ENCODE assay signal across 12 mouse cellular contexts in genomic region chr13:54748721-54749060, GRCm38 (mm10). TPM values are rescaled to one million over a fixed set of nuclear protein-coding genes. Genes with fewer than 3 reads are reported as not detected.
DNase-seq lines count a peak whose midpoint lies in the region; ATAC-seq lines count a peak whose summit lies in the region.
"Had no signal": no experiment of that assay in that cellular context is flagged by ENCODE, and none has a peak within 500 bp of the region (broad histone marks: within the 10 kb centered on the region; RNA-seq: fewer than 3 reads in every experiment).

No protein-coding gene starts in this region.

- H3K27ac ChIP-seq in intestine, embryonic 15.5 days = no peak overlapping the region
- H3K27ac ChIP-seq in intestine, embryonic 16.5 days (ENCODE audit: low read length) = no peak overlapping the region
- H3K27ac ChIP-seq in embryonic facial prominence, embryonic 10.5 days (replicated peaks) = no peak overlapping the region
- peak overlapping the region; percentile 89; the same call in 1 of the 2 replicates for H3K27ac ChIP-seq in hindbrain, embryonic 11.5 days (ENCODE audit: low read depth, low read length)
- H3K27ac ChIP-seq in midbrain, embryonic 14.5 days (replicated peaks; ENCODE audit: low read depth, low read length) = peak overlapping the region; percentile 94

- H3K4me2 ChIP-seq in intestine, embryonic 15.5 days (replicated peaks) = peak overlapping the region; percentile 95
- no peak overlapping the region; the same call in 1 of the 2 replicates for H3K4me2 ChIP-seq in intestine, embryonic 16.5 days (ENCODE audit: low read depth, low read length)
- peak overlapping the region; percentile 65 for H3K4me2 ChIP-seq in hindbrain, embryonic 11.5 days (replicated peaks; ENCODE audit: low read depth, low read length)
- H3K4me2 ChIP-seq in midbrain, embryonic 14.5 days (ENCODE audit: low read length) = peak overlapping the region; percentile 77

- peaks cover 28% of the 10 kb centered on the region for H3K27me3 ChIP-seq in intestine, embryonic 15.5 days (replicated peaks)
- peaks cover 32% of the 10 kb centered on the region for H3K27me3 ChIP-seq in intestine, embryonic 16.5 days (replicated peaks; ENCODE audit: control insufficient read depth, insufficient read depth, low read length)
- peaks cover 80% of the 10 kb centered on the region for H3K27me3 ChIP-seq in embryonic facial prominence, embryonic 10.5 days (replicated peaks; ENCODE audit: low read depth, poor library complexity, severe bottlenecking)
- peaks cover 7% of the 10 kb centered on the region; the same call in 1 of the 2 replicates for H3K27me3 ChIP-seq in hindbrain, embryonic 11.5 days (ENCODE audit: control insufficient read depth, insufficient read depth, low read length)
- 0 out of 2 replicates have a peak, but pooled peaks cover 8% of the 10 kb centered on the region for H3K27me3 ChIP-seq in midbrain, embryonic 14.5 days (ENCODE audit: control insufficient read depth, insufficient read depth, low read length)

- H3K4me3 ChIP-seq in intestine, embryonic 15.5 days (replicated peaks) = 0 out of 2 replicates have a peak overlapping the region, but pooled peaks have one; percentile 56
- H3K4me3 ChIP-seq in intestine, embryonic 16.5 days (ENCODE audit: low read length) = no peak overlapping the region
- peak overlapping the region; percentile 66 for H3K4me3 ChIP-seq in embryonic facial prominence, embryonic 10.5 days
- H3K4me3 ChIP-seq in hindbrain, embryonic 11.5 days (ENCODE audit: low read depth, low read length) = peak overlapping the region; percentile 60
- peak overlapping the region; percentile 61 for H3K4me3 ChIP-seq in midbrain, embryonic 14.5 days (replicated peaks; ENCODE audit: low read depth, low read length)

- ATAC-seq in intestine, embryonic 15.5 days = peak; percentile 15; the same call in 1 of the 2 replicates
- ATAC-seq in intestine, embryonic 16.5 days = no peak
- peak; percentile 23; the same call in 1 of the 2 replicates for ATAC-seq in hindbrain, embryonic 11.5 days (ENCODE audit: low FRiP score)
- peak; percentile 28 for ATAC-seq in midbrain, embryonic 14.5 days (ENCODE audit: low FRiP score, low TSS enrichment)

- intact Hi-C loops in left cerebral cortex, postnatal 10 days (cut with DNase I) = no loop called here

- peak; percentile 9 for DNase-seq in embryonic facial prominence, embryonic 10.5 days (ENCODE audit: low spot score)
- DNase-seq in hindbrain, embryonic 11.5 days (ENCODE audit: low spot score) = no peak
- DNase-seq in midbrain, embryonic 14.5 days = no peak
- DNase-seq in spleen, postnatal 36 days (ENCODE audit: low spot score in 2 of 2) = no peak
- no peak for DNase-seq in left cerebral cortex, postnatal 10 days (ENCODE audit: extremely low spot score in 1 of 2, low spot score in 2 of 2)
- no peak for DNase-seq in layer of hippocampus, postnatal 36 days
- DNase-seq: lung, postnatal 36 days had no signal

- no peak overlapping the region for H3K9ac ChIP-seq in intestine, embryonic 15.5 days
- no peak overlapping the region for H3K9ac ChIP-seq in intestine, embryonic 16.5 days (ENCODE audit: low read depth, low read length)
- H3K9ac ChIP-seq in hindbrain, embryonic 11.5 days (ENCODE audit: low read depth, low read length) = peak overlapping the region; percentile 71
- H3K9ac ChIP-seq in midbrain, embryonic 14.5 days (replicated peaks; ENCODE audit: low read length) = peak overlapping the region; percentile 88

- H3K9me3 ChIP-seq in intestine, embryonic 15.5 days = no peaks in the 10 kb centered on the region
- H3K9me3 ChIP-seq in intestine, embryonic 16.5 days (ENCODE audit: control insufficient read depth, low read length) = no peaks in the 10 kb centered on the region
- no peaks in the 10 kb centered on the region for H3K9me3 ChIP-seq in embryonic facial prominence, embryonic 10.5 days
- H3K9me3 ChIP-seq in hindbrain, embryonic 11.5 days (ENCODE audit: control insufficient read depth, low read length) = no peaks in the 10 kb centered on the region
- no peaks in the 10 kb centered on the region for H3K9me3 ChIP-seq in midbrain, embryonic 14.5 days (ENCODE audit: control insufficient read depth, low read length)

- H3K36me3 ChIP-seq in intestine, embryonic 15.5 days = no peaks in the 10 kb centered on the region
- no peaks in the 10 kb centered on the region for H3K36me3 ChIP-seq in intestine, embryonic 16.5 days (ENCODE audit: control insufficient read depth, insufficient read depth, low read length)
- no peaks in the 10 kb centered on the region for H3K36me3 ChIP-seq in embryonic facial prominence, embryonic 10.5 days (replicated peaks)
- no peaks in the 10 kb centered on the region for H3K36me3 ChIP-seq in hindbrain, embryonic 11.5 days (ENCODE audit: control insufficient read depth, insufficient read depth, low read length)
- peaks cover 9% of the 10 kb centered on the region; the same call in 1 of the 2 replicates for H3K36me3 ChIP-seq in midbrain, embryonic 14.5 days (ENCODE audit: control insufficient read depth, insufficient read depth, low read length)

- peaks cover 5% of the 10 kb centered on the region for H3K4me1 ChIP-seq in intestine, embryonic 15.5 days (replicated peaks)
- H3K4me1 ChIP-seq in intestine, embryonic 16.5 days (ENCODE audit: control insufficient read depth, insufficient read depth, low read length) = peaks cover 6% of the 10 kb centered on the region; the same call in 1 of the 2 replicates
- H3K4me1 ChIP-seq in embryonic facial prominence, embryonic 10.5 days = peaks cover 22% of the 10 kb centered on the region
- H3K4me1 ChIP-seq in hindbrain, embryonic 11.5 days (replicated peaks; ENCODE audit: control insufficient read depth, insufficient read depth, low read length) = peaks cover 3% of the 10 kb centered on the region; the same call in 1 of the 2 replicates
- peaks cover 41% of the 10 kb centered on the region for H3K4me1 ChIP-seq in midbrain, embryonic 14.5 days (ENCODE audit: control insufficient read depth, insufficient read depth, low read length)

- 48% methylated on average over 10 of the region's 10 CpGs for WGBS in intestine, embryonic 15.5 days
- 50% methylated on average over 10 of the region's 10 CpGs for WGBS in intestine, embryonic 16.5 days
- 48% methylated on average over 10 of the region's 10 CpGs for WGBS in embryonic facial prominence, embryonic 10.5 days
- 43% methylated on average over 10 of the region's 10 CpGs for WGBS in hindbrain, embryonic 11.5 days
- WGBS in midbrain, embryonic 14.5 days = 31% methylated on average over 10 of the region's 10 CpGs

RNA-seq across cellular contexts. Expression of gene Gprin1, which starts 1.0 kb away (rescaled TPM):
- 0.53 and 0.82 TPM in 2 replicates for polyA plus RNA-seq in intestine, embryonic 15.5 days (2015; fragmentation: Nextera tagmentation; extraction: Ambion mirVana)
- polyA plus RNA-seq in intestine, embryonic 16.5 days (2015; fragmentation: Nextera tagmentation; extraction: Ambion mirVana) = 0.15 and 0.16 TPM in 2 replicates
- polyA plus RNA-seq in embryonic facial prominence, embryonic 10.5 days (2016; fragmentation: Nextera tagmentation; extraction: Ambion mirVana) = 0.66 and 0.94 TPM in 2 replicates
- polyA plus RNA-seq in hindbrain, embryonic 11.5 days (2014; fragmentation: Nextera tagmentation; extraction: Ambion mirVana) = 7.5 and 11.2 TPM in 2 replicates
- 19.1 and 29.4 TPM in 2 replicates for polyA plus RNA-seq in midbrain, embryonic 14.5 days (2014; fragmentation: Nextera tagmentation; extraction: Ambion mirVana)
- total RNA-seq in left cerebral cortex, postnatal 10 days (2021) = 100 to 1,000 TPM; 213 to 226 TPM
- total RNA-seq in layer of hippocampus, postnatal 36 days (2021) = 100 to 1,000 TPM; 135 to 142 TPM
- total RNA-seq: CH12.LX had no signal

RNA-seq across cellular contexts. Expression of gene Sncb, which starts 17.7 kb away (rescaled TPM):
- 0.24 and 0.42 TPM in 2 replicates for polyA plus RNA-seq in intestine, embryonic 15.5 days (2015; fragmentation: Nextera tagmentation; extraction: Ambion mirVana)
- 0.39 and 0.46 TPM in 2 replicates for polyA plus RNA-seq in intestine, embryonic 16.5 days (2015; fragmentation: Nextera tagmentation; extraction: Ambion mirVana)
- polyA plus RNA-seq in embryonic facial prominence, embryonic 10.5 days (2016; fragmentation: Nextera tagmentation; extraction: Ambion mirVana) = 0.79 and 1.3 TPM in 2 replicates
- polyA plus RNA-seq in hindbrain, embryonic 11.5 days (2014; fragmentation: Nextera tagmentation; extraction: Ambion mirVana) = 2.3 and 2.5 TPM in 2 replicates
- 37.5 and 53.7 TPM in 2 replicates for polyA plus RNA-seq in midbrain, embryonic 14.5 days (2014; fragmentation: Nextera tagmentation; extraction: Ambion mirVana)
- total RNA-seq in left cerebral cortex, postnatal 10 days (2021) = 100 to 1,000 TPM; 739 to 802 TPM
- 100 to 1,000 TPM; 602 to 611 TPM for total RNA-seq in layer of hippocampus, postnatal 36 days (2021)
- total RNA-seq: CH12.LX had no signal
- polyA plus RNA-seq: heart, embryonic 14.5 days had no signal

RNA-seq across cellular contexts. Expression of gene Eif4e1b, which starts 35.1 kb away (rescaled TPM):
- polyA plus RNA-seq in intestine, embryonic 15.5 days (2015; fragmentation: Nextera tagmentation; extraction: Ambion mirVana) = not detected in 2 replicates
- polyA plus RNA-seq in intestine, embryonic 16.5 days (2015; fragmentation: Nextera tagmentation; extraction: Ambion mirVana) = not detected in 2 replicates
- polyA plus RNA-seq in embryonic facial prominence, embryonic 10.5 days (2016; fragmentation: Nextera tagmentation; extraction: Ambion mirVana) = not detected in 2 replicates
- not detected in 2 replicates for polyA plus RNA-seq in hindbrain, embryonic 11.5 days (2014; fragmentation: Nextera tagmentation; extraction: Ambion mirVana)
- not detected in 2 replicates for polyA plus RNA-seq in midbrain, embryonic 14.5 days (2014; fragmentation: Nextera tagmentation; extraction: Ambion mirVana)
- total RNA-seq in left cerebral cortex, postnatal 10 days (2021) = under 1 TPM in 1 of 2 experiments, not detected in 1; 0.17 TPM
- total RNA-seq in layer of hippocampus, postnatal 36 days (2021) = not detected
- total RNA-seq: CH12.LX had no signal
- polyA plus RNA-seq: heart, embryonic 14.5 days; large intestine, adult 2 months had no signal

RNA-seq across cellular contexts. Expression of gene Tspan17, which starts 40.5 kb away (rescaled TPM):
- 13.9 TPM in 2 replicates for polyA plus RNA-seq in intestine, embryonic 15.5 days (2015; fragmentation: Nextera tagmentation; extraction: Ambion mirVana)
- 13.6 and 14.1 TPM in 2 replicates for polyA plus RNA-seq in intestine, embryonic 16.5 days (2015; fragmentation: Nextera tagmentation; extraction: Ambion mirVana)
- polyA plus RNA-seq in embryonic facial prominence, embryonic 10.5 days (2016; fragmentation: Nextera tagmentation; extraction: Ambion mirVana) = 9.7 and 10.9 TPM in 2 replicates
- polyA plus RNA-seq in hindbrain, embryonic 11.5 days (2014; fragmentation: Nextera tagmentation; extraction: Ambion mirVana) = 12.0 and 13.2 TPM in 2 replicates
- polyA plus RNA-seq in midbrain, embryonic 14.5 days (2014; fragmentation: Nextera tagmentation; extraction: Ambion mirVana) = 25.5 and 40.2 TPM in 2 replicates
- total RNA-seq in left cerebral cortex, postnatal 10 days (2021) = 10 to 100 TPM; 64.3 to 69.0 TPM
- 100 to 1,000 TPM in 1 of 2 experiments, 10 to 100 TPM in 1; 83.4 to 109 TPM for total RNA-seq in layer of hippocampus, postnatal 36 days (2021)

RNA-seq across cellular contexts. Expression of gene Cdhr2, which starts 47.4 kb away (rescaled TPM):
- 32.2 and 37.2 TPM in 2 replicates for polyA plus RNA-seq in intestine, embryonic 15.5 days (2015; fragmentation: Nextera tagmentation; extraction: Ambion mirVana)
- 64.2 and 94.9 TPM in 2 replicates for polyA plus RNA-seq in intestine, embryonic 16.5 days (2015; fragmentation: Nextera tagmentation; extraction: Ambion mirVana)
- 0.05 and 0.15 TPM in 2 replicates for polyA plus RNA-seq in embryonic facial prominence, embryonic 10.5 days (2016; fragmentation: Nextera tagmentation; extraction: Ambion mirVana)
- not detected in 2 replicates for polyA plus RNA-seq in hindbrain, embryonic 11.5 days (2014; fragmentation: Nextera tagmentation; extraction: Ambion mirVana)
- 0.22 and 0.23 TPM in 2 replicates for polyA plus RNA-seq in midbrain, embryonic 14.5 days (2014; fragmentation: Nextera tagmentation; extraction: Ambion mirVana)
- under 1 TPM; 0.34 to 0.51 TPM for total RNA-seq in left cerebral cortex, postnatal 10 days (2021)
- under 1 TPM in 1 of 2 experiments, not detected in 1; 0.22 TPM for total RNA-seq in layer of hippocampus, postnatal 36 days (2021)
- total RNA-seq: CH12.LX had no signal
- polyA plus RNA-seq: heart, embryonic 14.5 days had no signal

Comparison
In these comparisons a context has a peak if more than half of its experiments do, and no peak if none do; other contexts are left out.
1. H3K27ac ChIP-seq: peak in hindbrain, embryonic 11.5 days (single experiment) and midbrain, embryonic 14.5 days (single experiment); none in intestine, embryonic 15.5 days (single experiment), intestine, embryonic 16.5 days (single experiment) and embryonic facial prominence, embryonic 10.5 days (single experiment).
2. H3K9ac ChIP-seq: peak in hindbrain, embryonic 11.5 days (single experiment) and midbrain, embryonic 14.5 days (single experiment); none in intestine, embryonic 15.5 days (single experiment) and intestine, embryonic 16.5 days (single experiment).
3. RNA of gene Sncb, which starts 17.7 kb away (polyA plus RNA-seq): 37.5 to 53.7 TPM in midbrain, embryonic 14.5 days; 2.3 to 2.5 TPM in hindbrain, embryonic 11.5 days, 0.79 to 1.3 TPM in embryonic facial prominence, embryonic 10.5 days, 0.39 to 0.46 TPM in intestine, embryonic 16.5 days and 0.24 to 0.42 TPM in intestine, embryonic 15.5 days; every median in the first group is over 10 times any median in the second.